Comparison of ENCODE assay signal across 19 mouse cellular contexts in the genomic region with DNA sequence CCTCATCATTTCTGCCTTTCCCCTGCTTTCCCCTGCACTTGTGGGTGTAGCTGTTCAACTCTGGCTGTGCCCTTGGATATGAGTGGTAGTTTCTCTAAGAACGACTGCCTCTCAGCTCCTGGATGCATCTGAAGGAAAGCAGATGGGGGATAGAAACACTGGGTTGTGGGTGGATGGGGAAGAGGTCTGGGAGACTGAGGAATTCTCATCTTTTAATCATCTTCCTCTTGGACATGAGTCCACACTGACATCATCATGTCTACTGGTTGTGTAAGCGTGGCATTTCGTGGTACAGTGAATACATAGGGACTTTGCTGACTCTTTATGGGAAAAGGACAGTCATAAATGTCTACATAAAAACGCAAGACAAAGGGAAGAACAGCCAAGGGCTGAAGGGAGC. TPM values are rescaled to one million over a fixed set of nuclear protein-coding genes. Genes with fewer than 3 reads are reported as not detected.
DNase-seq lines count a peak whose midpoint lies in the region.
"Had no signal": no experiment of that assay in that cellular context is flagged by ENCODE, and none has a peak within 500 bp of the region (broad histone marks: within the 10 kb centered on the region; RNA-seq: fewer than 3 reads in every experiment).

No protein-coding gene starts in this region.

- DNase-seq in frontal cortex, adult 2 months (ENCODE audit: extremely low spot score in 1 of 2, low spot score in 1 of 2): peak; percentile 14 to 31
- no peak for DNase-seq in frontal cortex, postnatal 25 days (ENCODE audit: low spot score in 2 of 2)
- DNase-seq in left cerebral cortex, adult 18-20 months (ENCODE audit: low spot score in 2 of 2): peak; percentile 17 to 18
- DNase-seq in left cerebral cortex, postnatal 14 days (ENCODE audit: low spot score in 2 of 2): no peak
- DNase-seq in right cerebral cortex, adult 2 months (ENCODE audit: low spot score in 2 of 2): peak; percentile 19 to 30
- DNase-seq in right cerebral cortex, postnatal 36 days (ENCODE audit: low spot score in 2 of 2): no peak
- no peak for DNase-seq in embryo, embryonic 10.5 days (ENCODE audit: low spot score)
- DNase-seq: adrenal gland, adult 2 months; adrenal gland, postnatal 10 days; adrenal gland, postnatal 25 days; cerebellum, adult 11-12 months; cerebellum, adult 2 months; cerebellum, adult 9-10 months; cerebellum, postnatal 10 days; cerebellum, postnatal 25 days; embryo, embryonic 11 days had no signal

- intact Hi-C loops in left cerebral cortex, postnatal 14 days (cut with DNase I): no loop called here

RNA-seq across cellular contexts. Expression of a gene that starts 31.7 kb away (rescaled TPM):
- polyA plus RNA-seq in frontal cortex, adult 2 months (2012; rRNA removed): 28.5 and 32.5 TPM in 2 replicates
- total RNA-seq in left cerebral cortex, adult 18-20 months (2021): 10 to 100 TPM; 29.1 to 30.0 TPM
- 10 to 100 TPM; 17.1 to 21.4 TPM for total RNA-seq in left cerebral cortex, postnatal 14 days (2021)
- total RNA-seq: MEL had no signal
- polyA plus RNA-seq: C2C12; erythroblast, embryonic 14.5 days had no signal

RNA-seq across cellular contexts. Expression of a gene that starts 50.0 kb away (rescaled TPM):
- polyA plus RNA-seq in frontal cortex, adult 2 months (2012; rRNA removed): 5.0 and 5.7 TPM in 2 replicates
- total RNA-seq in left cerebral cortex, adult 18-20 months (2021): 1 to 10 TPM; 8.4 to 9.8 TPM
- 1 to 10 TPM; 7.9 to 9.6 TPM for total RNA-seq in left cerebral cortex, postnatal 14 days (2021)

Comparison
In these comparisons a context has a peak if more than half of its experiments do, and no peak if none do; other contexts are left out.
1. DNase-seq: peak in frontal cortex, adult 2 months (2 of 2), left cerebral cortex, adult 18-20 months (2 of 2) and right cerebral cortex, adult 2 months (2 of 2); none in frontal cortex, postnatal 25 days (0 of 2), left cerebral cortex, postnatal 14 days (0 of 2), right cerebral cortex, postnatal 36 days (0 of 2) and embryo, embryonic 10.5 days (single experiment).